Mouse (Mus musculus) MEL-GATA-1-ER (cell line): Measurements from ENCODE around the gene Xrn1.
"Not testable (repeated sequence)": the region's sequence is repeated elsewhere in the genome, so short reads cannot be mapped to it uniquely, and the experiment has no call there.

Experiments
- DNase-seq: peaks from one replicate; pipeline ENCODE4 v3.0.0-alpha.2; 2012; ENCODE audit warnings: low read depth; ENCODE audit errors: extremely low read depth

Xrn1 gene

GRCm38 (mm10) chr9:95954585-95955461 lies at the start of gene Xrn1:
Xrn1 (plus strand) TSS chr9:95954760.
- DNase-seq = peak; percentile 80

DNA sequence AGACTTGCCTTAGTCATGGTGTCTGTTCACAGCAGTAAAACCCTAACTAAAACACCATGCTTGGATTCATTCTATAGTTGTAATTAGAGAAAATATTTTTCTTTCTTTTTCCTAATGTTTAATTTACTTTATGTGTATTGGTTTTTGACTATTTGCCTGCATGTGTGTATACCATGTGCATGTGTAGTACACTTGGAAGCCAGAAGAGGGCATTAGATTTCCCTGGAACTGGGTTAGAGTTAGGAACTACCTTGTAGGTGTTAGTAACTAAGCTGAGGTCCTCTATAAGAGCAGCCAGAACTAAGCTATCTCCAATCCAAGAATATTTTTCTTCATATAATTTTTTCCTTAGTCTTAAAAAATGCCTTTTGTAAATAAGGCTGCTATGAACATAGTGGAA lies 21.7 kb upstream of the Xrn1 start:
- no peak for DNase-seq

DNA sequence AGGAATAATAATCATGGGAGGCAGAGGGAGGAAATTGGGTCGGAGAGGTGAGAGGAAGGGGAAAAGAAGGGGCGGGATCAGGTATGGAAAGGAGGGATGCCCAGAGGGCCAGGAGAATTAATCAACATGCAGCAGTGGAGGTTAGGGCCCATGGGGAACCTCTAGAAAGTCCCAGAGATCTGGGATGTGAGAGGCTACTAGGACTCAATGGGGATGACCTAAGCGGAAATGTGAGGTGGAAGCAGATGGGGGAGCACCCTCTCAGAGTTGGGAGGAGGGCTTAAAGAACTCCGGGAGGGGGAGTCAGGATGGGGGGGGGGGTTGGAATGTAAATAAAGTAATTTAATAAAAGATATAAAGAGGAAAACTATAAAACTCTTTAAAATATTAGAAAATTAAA lies 902 bp upstream of the Xrn1 start:
- DNase-seq = no peak

- DNase-seq = no peak
Measured at GRCm38 (mm10) chr9:95954226-95954584, 355 bp upstream of the Xrn1 start.

DNA sequence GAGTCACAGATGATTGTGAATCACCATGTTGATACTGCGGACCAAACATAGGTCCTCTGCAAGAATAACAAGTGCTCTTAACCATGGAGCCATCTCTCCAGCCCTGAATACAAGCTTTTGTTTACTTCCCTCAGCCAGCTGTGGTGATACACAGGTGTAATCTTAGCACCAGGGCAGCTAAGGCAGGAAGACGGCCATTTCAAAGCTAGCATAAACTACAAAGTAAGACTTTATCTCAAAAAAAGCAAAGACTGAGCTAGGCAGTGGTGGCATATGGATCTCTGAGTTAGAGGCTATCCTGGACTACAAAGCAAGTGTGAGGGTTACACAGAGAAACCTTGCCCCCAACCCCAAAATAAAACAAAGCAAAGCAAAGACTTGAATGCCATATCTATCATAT lies 3.1 kb downstream of the Xrn1 start:
- DNase-seq = no peak

GRCm38 (mm10) chr9:95958041-95958730 lies 3.6 kb downstream of the Xrn1 start:
- no peak for DNase-seq

DNA sequence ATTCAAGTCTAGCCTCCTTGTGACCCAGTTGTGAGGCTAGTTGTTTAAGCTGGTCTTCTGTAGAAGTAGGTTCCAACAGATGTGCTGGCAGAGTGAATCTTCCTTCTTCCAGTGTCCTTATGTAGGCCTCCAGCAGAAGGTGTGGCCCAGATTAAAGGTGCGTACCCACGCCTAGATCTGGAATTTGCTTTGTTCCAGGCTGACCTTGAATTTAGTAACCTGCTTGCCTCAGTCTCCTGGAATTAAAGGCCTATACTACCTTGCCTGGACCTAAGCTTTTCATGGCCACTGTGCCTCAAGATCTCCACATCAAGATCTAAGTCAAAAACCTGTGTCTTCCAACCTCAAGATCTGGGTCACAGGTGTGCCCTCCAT lies 4.2 kb downstream of the Xrn1 start:
- not testable (repeated sequence) for DNase-seq

GRCm38 (mm10) chr9:95959246-95959645 lies 4.7 kb downstream of the Xrn1 start:
- no peak for DNase-seq

DNA sequence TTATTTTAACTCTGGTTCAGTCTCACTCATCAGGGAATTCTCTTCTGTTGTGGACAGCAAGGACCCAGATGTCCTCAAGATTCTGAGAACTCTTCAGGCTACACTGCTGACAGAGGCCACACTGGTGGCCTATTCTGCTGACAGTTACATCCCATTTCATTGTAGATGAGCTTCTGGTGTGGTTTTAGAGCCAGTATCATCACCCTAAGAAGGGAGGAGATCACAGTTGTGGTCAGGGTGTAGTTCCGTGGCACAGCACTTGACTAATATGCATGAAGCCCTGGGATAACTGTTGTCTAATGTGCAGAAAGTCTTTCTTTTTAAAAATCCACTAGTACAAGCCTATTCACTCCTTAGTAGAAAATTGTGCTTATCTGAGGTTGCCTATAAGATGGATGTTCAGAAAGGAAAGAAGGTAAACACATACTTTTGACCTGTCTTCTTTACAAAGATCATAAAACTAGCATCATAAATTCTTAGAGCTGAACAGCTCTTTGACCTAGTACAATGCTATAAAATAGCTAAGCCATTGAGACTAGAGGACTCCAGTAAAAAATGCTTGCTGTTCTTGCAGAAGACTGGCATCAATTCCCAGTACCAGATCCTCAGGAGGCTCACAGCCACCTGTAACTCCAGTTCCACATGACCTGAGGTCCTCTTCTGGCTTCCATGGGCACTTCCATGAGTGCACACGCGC lies 5.3 kb downstream of the Xrn1 start:
- DNase-seq = peak; percentile 33

DNA sequence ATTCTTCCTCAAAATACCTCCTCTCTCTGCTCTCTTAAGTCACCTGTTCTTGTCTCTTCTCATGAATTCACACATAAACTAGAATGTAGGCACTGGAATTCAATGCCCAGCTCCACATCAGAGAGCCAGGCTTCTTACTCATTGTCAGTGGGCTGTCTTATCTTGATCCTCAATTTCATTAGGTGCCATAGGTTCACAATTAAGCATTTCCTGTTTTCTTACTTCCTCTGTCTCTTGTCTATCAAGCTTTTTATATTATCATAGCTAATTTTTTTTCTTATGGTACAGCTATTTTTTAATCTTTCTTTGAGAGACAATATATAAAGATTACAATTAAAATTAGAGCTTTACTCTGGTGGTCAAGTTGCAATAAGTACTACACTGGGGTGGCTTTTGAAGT lies 6.5 kb downstream of the Xrn1 start:
- DNase-seq = peak; percentile 58

DNA sequence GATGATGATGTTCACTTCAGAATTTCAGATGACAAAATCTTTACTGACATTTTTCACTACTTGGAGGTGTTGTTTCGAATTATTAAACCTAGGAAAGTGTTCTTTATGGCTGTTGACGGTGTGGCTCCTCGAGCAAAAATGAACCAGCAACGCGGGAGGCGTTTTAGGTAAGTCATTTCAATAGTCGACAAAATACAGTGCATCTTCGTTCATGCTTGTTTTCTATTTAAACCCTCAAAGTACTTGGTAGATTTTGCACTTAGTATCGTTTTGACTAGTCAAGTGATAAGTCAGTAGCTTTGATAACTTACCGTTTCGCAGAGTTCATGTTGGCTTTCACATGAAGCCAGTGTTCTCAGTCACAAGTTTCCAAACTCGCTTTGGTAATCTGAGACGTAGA lies 9.5 kb downstream of the Xrn1 start:
- no peak for DNase-seq

DNA sequence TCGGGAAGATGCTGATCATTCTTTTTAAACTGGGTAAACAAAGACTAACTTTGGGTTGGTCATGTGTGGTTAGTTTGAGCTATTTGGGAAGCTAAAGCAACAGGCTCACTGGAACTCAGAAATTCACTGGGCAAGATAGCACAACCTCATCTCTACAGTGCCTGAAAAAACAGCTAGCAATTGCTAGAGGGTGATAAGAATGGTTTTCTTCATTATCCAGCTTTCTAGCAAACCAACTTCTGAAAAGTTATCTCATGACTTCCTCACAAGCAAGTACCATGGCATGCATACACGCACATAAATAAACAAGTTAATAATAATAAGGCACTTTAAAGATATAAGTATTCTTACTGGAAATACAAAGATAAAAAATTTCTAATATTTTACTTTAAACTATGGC lies 23.7 kb downstream of the Xrn1 start:
- no peak for DNase-seq

- DNase-seq = no peak
Measured at GRCm38 (mm10) chr9:95979896-95980295, 25.3 kb downstream of the Xrn1 start.

DNA sequence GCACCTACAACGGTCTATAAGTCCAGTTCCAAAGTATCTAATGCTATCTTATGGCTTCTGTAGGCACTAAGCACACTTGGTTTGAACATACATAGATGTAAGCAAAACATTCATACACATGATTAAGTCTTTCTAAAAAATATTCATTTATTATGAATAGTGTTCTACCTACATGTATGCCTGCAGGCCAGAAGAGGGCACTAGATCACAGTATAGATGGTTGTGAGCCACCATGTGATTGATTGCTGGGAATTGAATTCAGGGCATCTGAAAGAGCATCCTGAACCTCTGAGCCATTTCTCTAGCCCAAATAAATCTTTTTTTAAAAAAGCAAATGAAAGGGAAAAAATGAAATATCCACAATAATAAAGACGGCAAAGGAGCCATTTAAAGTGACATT lies 37.7 kb downstream of the Xrn1 start:
- DNase-seq = peak; percentile 11

- DNase-seq = no peak
Measured at GRCm38 (mm10) chr9:96004455-96004854, 49.9 kb downstream of the Xrn1 start.

- no peak for DNase-seq
Measured at GRCm38 (mm10) chr9:96010664-96011063, 56.1 kb downstream of the Xrn1 start.

DNA sequence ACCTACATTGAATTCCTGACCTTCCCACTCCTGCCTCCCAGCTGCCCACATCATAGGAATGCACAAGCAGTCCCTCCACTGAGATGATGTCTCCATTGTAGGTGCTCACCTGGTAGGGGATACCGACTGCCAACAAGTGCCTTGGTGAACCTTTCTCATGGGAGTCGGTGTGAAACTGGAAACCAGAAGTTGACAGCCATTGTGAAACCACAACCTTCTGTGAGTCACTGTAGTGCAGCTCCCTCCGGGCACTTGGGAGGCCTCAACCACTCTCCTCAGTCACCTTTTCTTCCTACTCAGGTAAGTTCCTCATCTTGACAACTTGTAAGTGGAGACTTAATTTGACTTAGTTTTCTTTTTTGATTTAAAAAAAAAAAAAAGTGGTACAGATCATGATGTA lies 69.4 kb downstream of the Xrn1 start:
- no peak for DNase-seq

- no peak for DNase-seq
Measured at GRCm38 (mm10) chr9:96027913-96028312, 73.4 kb downstream of the Xrn1 start.

DNA sequence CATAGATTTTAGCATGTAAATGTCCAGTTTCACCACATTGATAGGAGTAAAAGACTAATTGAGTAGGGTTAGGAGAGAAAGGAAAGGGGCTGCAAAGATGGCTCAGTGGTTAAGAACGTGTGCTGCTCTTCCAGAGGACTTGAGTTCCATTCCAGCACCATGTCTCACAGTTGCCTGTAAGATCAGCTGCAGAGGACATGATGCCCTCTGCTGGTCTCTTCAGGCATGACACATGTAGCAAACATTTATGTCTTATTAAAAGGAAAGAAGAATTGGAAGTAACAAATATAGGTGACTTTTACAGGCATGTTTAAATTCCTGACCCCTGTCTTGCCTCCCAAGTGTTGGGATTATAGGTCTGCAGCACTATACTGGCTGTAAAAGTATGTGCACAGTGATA lies 74.3 kb downstream of the Xrn1 start:
- peak; percentile 53 for DNase-seq

- DNase-seq = no peak
Measured at GRCm38 (mm10) chr9:96029886-96030285, 75.3 kb downstream of the Xrn1 start.

DNA sequence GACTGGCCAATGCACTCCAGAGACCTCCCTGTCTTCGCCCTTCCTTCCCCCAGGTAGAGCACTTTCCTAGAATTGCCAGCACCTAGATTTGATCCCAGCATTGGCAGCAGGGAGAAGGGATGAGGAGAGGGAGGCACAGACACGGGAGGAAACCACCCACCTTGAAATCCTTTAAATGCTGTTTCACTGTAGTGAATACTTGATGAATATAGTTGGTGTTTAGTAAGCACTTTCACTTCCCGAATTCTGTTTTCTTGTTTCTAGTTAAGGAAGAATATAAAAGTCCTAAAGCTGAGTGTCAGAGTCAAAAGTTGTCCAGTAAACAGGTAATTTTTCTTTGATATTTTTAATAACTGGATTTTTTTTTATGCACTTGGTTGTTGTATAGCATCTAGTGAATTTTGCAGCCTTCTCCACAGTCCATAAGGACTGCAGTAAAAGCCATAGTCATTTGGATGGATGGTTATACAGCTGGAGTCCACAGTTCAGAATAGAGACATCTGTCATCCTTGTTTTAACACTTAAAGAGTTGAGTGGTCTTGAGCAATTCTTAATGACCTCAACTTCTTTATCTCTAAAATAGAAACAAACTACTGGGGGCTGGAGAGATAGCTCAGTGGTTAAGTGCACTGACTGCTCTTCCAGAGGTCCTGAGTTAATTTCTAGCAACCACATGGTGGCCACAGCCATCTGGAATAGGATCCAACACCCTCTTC lies 81.0 kb downstream of the Xrn1 start:
- DNase-seq = no peak

- DNase-seq = no peak
Measured at GRCm38 (mm10) chr9:96044214-96044613, 89.7 kb downstream of the Xrn1 start.
